Mouse (Mus musculus) layer of hippocampus, adult 9-11 months (tissue): ENCODE measurements at regions not wholly inside any gene's neighbourhood (a gene's known extent, or its start where the extent isn't known, plus 50 kb on each side); places are given as distances from the start of the nearest gene placed in this dataset.
"Not testable (repeated sequence)": the region's sequence is repeated elsewhere in the genome, so short reads cannot be mapped to it uniquely, and the experiment has no call there.

Experiments used
- DNase-seq: peaks from one replicate; pipeline ENCODE4 v3.0.0; 2022

DNA sequence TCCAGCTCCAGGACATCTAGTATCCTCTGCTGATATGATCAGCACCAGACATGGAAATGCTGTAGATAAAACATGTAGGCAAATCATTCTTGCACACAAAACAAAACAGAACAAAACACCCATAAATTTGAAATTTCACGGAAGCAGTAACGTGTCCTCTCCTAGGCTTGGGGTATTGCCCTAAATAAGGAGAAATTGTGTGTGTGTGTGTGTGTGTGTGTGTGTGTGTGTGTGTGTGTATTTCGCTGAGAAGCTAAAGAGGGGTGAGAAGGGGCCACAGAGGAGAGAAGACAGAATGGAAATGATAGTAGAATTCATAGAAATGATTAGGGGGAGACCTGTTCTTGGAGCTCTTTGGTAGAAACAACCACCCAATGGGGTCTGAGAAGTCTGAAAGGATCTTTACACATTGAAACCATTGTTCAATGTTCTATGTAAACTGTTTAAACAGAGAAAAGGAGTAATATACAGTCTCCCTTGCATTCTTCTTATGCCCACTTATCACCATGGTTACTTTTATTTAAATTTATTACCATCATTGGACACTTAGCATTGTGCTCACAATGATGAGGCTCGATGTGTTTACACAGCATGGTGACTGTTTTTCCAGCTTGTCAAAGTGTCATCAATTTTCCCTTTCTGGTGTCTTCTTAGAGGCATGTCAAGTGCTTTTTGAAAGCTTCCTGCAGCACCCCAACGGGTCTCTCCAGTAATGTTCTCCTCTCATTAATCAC lies 317.3 kb upstream of the 4933412E24Rik start:
- DNase-seq, result no peak

DNA sequence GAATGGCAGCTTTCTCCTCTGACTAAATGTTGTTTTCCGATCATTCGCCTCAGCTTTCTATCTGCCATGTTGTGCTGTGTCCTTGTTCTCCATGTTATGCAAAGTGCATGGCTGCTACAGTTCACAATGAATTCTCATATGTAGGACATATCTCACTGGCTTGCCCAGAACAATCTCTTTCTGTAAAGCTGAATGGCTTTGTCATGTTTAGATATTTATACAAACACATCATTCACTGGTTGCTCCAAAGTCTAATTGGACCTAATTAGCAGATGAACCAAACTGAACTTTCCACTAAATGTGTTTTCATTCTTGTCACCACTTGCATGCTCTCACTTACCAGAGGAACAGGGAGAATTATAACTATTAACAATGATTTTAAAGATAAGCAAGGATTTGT lies 301.2 kb upstream of the 4933412E24Rik start:
- DNase-seq, result no peak

DNA sequence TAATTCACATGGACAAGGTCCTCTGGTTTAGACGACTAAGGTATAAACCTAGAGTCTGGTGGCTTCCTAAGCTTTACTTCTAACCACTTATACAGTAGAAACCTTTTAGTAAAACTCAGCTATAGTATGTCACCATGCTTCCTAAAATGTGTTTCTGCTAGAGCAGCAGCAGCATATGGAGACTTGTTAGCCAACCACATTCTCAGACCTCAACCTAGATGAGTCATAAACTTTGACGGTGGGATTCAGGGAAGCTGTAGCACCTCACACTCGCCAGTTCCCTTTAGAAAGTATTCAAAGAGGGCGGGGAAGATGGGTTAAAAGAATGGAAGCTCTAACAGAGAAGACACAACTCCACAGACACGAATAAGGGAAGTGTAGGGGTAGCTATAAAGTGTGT lies 298.8 kb upstream of the 4933412E24Rik start:
- DNase-seq, result no peak

DNA sequence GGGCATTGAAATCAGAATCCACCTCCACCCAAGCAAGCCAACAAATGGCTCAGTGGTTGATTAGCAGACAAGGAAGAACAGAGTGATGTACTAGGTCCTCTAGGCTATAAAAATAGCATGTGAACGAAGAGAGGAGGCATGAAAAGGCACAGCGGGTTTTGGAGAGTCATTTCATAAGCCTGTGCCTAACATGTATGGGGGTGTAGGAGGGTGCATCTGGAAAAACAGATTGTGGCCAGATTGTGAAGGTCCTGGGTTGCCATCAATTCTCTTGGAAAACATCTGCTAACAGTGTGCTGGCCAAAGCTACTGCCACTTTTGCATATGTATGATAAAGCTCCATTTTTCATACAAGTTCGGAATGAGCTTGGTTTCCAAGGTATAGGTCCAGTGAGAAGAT lies 293.5 kb upstream of the 4933412E24Rik start:
- DNase-seq, result peak; percentile 87

DNA sequence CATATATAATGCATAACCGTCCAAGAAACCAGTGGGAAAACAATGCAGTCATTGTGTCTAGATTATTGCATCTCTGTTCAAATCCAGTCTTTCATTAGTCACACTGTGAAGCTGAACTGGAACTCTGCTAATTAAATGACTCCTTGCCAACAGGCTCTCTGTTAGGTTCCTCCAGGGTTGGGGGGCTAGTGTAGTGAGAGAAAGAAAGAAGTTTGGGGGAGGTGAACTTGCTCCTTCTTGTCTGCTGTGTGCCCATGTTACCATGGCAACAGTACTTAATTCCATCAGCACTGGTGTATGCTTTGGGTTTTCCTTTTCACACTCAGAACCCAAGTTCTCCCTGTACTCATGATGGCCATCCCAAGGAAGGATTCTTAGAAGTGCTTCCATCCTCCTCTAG lies 292.6 kb upstream of the 4933412E24Rik start:
- peak; percentile 13 for DNase-seq

DNA sequence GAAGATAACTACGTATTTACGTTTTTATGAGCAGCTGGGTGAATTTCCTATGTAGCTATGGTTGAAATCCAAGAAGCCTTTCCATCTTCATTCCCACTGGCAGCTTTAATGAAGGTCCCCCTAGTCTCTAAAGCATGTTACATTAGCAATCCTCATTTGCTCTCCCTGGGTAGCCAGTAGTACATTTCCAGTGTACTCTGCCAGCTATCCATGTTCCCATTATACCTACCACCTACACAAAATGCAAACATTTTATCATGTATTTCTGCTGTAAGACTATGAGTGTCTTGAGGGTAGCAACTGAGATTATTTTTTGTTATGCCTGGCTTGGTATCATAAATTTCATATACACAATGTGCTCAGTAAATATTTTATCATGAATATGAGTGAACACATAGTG lies 291.7 kb upstream of the 4933412E24Rik start:
- DNase-seq, result no peak

DNA sequence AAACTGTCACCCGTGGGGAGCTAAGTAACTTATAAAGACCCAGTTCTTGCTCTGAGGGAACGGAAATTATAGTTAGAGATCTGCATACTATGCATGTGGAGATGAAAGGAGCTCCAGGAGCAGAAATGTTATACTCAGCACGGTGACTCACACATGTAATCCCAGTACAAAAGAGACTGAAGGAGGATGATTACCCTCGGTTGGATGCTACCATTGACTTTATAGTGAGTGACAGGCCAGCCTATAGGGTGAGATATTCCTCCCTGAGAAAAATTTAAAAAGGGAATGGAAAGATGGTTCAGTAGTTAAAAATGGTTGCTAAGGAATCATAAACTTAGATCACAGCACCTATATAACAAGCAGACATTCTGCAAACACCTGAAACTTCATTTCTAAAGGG lies 287.1 kb upstream of the 4933412E24Rik start:
- no peak for DNase-seq

DNA sequence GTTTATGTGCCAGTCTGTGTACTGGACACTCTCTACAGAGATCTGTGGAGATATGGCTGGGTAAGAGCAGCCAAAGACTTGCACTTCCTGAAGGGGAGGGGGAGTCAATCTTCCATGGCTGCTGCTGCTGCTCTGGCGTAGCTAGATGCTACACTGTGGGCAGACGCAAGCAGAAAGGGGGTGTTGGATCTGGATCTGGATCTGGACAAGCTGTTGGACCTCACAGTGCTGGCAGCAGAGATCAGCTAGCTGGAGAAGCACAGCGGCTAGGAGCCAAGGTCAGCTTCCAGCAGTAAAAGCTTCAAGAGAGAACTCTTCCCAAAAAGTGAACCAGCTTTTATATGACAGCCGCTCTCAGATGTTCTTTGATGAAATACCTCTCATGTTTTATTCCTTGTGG lies 285.5 kb upstream of the 4933412E24Rik start:
- DNase-seq, result no peak

DNA sequence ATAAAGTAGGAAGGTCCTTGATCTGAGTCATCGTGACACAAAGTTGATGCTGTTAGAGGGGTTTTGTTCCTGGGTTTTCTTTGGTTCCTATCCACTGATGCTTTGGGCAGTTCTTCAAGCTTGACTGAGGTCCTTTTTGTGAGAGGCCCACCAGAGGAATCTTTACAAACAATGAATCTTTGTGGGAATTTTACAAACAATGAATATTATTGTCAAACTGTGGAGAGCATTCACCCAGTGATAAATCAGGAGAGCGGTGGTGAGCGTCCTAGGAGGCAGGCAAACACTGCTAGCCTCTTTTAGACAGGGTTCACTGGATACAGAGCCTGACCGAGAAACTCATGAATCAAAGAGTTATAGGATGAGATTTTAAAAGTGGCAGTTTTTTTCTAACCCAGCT lies 268.9 kb upstream of the 4933412E24Rik start:
- DNase-seq, result no peak

DNA sequence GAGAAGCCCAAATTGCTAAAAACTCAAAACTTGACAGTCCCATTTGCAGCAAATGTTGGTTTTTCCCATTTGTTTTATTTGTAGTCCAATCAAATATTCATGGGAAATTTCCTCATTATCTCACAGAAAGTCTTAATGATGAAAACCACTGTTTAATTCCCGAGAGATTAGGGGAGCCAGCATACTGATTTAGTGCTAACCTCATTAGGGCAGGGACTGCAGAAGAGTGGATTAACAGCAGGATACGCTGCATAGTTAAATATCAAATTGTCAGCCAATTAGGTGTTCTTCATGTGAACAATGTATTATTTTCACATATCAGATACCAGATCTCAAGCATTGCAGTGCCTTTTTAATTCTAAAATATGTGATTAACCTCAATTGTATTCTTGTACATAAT lies 264.0 kb upstream of the 4933412E24Rik start:
- DNase-seq, result no peak

DNA sequence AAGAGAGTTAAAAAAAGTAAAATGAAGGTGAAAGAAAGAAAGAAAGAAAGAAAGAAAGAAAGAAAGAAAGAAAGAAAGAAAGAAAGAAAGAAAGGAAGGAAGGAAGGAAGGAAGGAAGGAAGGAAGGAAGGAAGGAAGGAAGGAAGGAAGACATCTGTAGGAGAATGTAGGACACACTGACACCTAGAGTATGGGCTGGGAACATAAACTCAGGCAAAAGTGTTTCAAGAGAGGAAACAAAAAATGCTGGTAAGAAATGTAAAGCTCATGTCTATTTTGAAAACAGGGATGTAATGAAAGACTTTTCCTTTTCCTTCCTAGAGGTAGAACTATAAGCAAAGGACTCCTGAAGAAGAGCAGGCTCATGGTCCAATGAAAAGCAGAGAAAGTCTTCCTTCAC lies 237.2 kb upstream of the 4933412E24Rik start:
- DNase-seq, result not testable (repeated sequence)

DNA sequence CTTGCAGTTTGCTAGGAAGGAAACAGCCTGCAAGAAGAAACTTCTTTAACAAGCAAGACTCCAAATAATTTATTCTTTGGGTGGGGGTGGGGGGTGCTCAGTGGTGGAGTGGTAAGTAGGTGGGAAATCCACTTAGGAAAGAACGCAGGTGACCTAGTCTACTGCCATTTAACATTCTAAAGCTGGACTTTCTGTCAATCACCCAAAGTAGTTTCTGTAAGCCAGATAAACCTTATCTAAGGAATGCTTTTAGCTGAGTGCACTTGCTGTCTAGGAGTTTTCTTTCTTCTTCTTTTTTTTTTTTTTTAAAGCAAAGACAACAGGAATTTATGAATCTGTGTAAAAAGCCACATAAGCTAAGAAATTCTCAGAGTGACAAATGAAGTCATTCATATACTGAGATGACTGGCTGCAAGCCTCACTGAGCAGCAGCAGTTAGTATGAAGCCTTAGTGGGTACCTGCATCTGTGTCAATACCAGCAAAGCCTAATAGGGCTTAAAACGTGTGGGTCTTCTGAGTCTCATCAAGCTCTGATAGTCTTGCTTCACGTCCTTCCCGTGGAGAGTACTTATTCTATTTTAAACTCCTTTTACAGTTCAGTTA lies 210.0 kb upstream of the 4933412E24Rik start:
- no peak for DNase-seq

DNA sequence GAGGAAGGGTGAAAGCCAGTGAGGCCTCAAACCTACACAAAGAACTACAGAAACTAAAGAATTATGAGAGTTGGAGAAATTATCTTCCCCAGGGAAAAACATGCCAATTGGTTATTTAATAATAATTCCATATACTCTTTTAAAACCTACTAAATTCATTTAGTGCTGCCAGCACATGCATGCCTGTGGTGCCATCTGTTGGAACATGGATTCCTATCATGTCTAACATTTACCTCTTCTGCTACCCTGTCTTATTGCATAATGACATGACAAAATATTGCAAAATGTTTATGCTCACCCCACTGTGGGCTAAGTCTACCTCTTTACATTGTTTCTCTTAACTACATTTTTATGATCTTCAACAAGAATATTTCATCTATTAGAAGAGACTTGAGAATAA lies 178.7 kb upstream of the 4933412E24Rik start:
- DNase-seq, result no peak

DNA sequence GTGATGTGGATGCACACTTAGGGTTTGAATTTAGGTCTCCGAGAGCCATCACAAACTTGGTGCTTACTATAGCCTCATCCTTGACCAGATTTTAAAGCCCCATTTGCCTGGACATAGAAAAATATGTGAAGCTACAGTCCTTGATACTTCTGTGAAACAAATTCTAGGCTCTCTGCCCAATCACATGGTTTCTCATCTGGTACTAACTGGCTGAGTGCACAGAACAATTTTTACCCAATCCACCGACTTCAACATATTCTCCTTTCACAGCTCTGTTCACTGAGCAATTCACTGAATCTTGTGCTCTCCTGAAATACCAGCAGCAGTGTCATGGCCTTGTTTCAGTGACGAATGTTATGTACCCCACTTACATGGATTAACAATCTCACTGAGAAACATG lies 176.7 kb upstream of the 4933412E24Rik start:
- DNase-seq, result peak; percentile 8

DNA sequence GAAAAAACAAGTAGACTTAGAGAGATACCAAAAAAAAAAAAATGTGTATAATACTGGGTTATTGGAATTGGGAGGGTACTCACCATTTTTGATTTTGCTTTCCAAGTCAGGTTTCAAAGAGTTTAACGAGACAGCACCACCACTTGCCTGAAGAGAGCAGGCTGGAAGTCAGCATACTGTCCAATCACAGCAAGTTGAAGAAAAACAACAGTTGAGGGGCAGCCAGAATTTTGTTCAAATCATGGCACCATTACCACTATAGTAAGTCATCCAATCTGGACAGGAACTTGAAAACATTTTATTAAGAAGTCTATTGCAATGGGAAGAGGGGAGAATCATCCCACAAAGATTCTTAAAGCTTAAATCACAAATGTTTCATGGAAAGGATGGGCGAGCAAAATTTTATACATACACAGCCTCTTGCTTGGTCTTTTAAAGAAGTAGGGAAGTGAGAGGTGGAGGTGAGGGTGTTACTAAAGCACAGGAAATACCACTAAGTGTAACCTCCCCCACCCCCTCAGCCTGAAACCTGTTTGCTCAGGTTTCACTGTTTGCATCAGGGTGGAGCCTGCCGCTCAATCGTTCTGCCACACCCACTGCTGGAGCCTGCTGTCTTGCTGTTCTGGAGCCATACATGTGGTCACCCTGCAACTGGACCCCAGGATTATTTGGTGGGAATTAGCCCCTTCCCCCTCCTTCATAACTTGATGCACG lies 170.7 kb upstream of the 4933412E24Rik start:
- no peak for DNase-seq

DNA sequence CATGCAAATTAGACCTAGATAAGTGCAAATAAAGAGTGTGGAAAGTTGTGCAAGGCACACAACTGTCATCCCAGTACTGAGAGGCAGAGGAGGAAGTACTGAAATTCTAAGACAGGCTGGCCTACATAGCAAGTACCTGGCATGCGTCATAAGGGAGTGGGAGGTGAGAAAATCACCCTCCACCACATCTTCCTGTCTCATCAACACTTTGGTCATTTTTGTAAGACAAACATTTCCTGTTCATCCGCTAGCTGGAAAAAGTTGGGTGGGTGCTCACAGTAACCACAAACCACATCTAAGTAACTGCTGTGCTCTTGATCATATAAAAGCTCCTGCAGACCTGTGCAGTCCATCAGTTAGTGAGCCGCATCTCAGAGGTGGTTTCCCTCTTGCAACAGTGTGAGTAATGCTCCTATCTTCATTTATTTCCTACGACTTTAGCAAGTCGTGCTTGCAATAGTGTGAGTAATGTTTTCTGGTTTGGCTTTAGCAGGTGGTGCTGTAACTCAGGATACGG lies 125.2 kb upstream of the 4933412E24Rik start:
- no peak for DNase-seq

DNA sequence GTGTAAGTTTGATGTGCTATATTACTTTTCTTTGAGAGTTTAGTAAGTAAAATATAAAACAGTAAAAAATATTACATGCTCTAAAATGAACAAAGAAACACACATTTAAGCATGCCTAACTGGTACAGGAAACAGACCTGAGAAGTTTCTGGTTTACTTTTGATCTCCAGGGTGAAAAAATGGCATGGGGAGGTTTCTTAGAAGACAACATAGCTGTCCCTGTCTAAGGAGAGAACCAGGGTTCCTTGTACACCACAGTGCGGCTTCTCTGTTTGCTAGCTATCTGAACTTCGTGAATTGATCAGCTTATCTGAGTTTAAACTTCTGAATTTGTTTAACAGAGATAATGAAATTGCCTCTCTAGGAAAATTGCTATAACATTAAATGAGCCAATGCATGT lies 120.3 kb upstream of the 4933412E24Rik start:
- DNase-seq, result no peak

DNA sequence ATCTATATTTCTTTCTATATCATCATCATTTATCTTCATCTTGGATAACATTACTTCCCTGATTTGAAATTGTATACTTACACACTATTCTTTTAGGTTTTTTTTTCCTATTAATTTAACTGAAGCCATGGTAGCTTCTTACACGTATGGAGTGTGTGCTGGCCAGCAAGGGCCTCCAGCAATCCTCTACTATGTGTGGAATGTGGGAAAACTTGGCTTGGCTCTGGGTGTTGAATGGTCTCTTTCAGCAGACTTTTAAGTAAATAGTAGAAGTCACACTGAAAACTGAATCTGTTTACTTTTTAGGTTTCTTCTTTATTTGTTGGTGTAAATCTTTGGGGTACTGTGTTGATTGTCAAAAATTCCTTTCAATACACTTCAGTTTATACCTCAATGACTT lies 118.1 kb upstream of the 4933412E24Rik start:
- no peak for DNase-seq

DNA sequence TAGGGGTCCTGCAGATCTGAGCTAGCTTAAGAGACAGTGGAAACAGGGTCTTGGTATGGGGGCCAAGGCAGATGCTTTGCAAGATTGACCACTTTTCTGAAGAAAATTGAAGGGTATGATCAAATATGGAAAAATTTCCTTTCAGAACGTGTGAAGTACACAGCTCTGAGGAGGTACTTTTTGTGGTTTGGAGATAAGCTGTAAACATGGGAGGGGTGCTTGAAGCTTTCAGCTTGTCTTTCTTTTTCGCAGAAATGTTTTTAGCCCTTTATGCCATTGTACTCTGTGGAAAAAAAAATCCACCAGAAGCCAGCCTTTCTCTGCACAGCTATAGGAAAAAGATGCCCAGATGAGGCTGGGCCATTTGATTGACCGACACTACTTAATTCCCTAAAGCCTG lies 116.3 kb upstream of the 4933412E24Rik start:
- no peak for DNase-seq

DNA sequence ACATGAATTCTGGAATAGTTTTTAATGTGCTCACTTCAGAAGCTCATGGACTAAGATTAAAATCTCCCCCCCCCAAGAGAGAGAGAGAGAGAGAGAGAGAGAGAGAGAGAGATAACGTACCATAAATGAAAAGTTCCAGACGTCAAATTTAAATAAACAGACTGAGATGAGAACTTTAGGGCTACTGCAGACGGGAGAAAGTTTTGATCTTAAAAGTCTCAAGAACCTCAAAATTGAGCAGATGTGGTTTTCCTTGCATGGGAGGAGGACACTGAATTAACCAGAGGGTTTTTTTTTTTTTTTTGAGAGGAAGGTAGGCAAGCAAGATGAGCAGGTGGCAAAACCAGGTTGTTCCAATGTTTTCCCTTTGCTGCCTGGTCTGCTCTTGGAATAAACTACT lies 108.0 kb upstream of the 4933412E24Rik start:
- no peak for DNase-seq

DNA sequence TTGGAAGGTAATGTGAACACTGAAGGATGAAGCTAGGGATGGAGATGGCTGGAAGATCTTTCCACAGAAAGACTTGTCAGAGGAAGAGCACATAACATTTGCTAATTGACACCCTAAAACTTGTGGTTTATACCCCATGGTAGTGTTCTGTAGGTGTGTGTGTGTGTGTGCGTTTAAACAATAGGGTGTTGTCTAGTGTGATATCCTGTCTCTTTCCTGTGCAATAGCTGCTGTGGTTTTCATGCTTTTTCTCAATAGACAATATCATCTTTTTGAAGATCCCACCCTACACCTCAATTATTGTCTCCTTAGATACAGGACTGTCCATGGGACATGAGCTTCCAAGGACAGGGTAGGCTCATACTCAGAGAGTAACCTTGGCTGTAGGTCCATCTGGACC lies 103.5 kb upstream of the 4933412E24Rik start:
- no peak for DNase-seq

DNA sequence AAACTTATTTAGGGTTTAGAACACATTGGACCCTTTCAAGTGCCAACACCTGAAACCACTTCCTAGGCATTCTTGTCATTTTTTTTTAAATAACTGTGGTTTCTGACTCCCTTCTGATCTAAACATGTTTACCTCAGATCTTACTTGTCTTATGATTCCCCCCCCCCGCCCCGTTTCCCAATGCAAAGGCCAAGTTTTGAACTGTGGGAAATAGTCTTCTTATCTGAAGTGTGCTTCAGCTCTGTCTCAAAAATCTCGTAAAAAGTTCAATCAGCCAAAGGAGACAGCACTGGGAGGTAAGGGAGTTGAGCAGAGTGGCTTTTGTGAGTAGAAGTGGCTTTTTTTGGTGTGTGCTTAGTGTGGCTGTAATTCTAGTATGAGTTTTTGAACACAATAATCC lies 95.5 kb upstream of the 4933412E24Rik start:
- no peak for DNase-seq

DNA sequence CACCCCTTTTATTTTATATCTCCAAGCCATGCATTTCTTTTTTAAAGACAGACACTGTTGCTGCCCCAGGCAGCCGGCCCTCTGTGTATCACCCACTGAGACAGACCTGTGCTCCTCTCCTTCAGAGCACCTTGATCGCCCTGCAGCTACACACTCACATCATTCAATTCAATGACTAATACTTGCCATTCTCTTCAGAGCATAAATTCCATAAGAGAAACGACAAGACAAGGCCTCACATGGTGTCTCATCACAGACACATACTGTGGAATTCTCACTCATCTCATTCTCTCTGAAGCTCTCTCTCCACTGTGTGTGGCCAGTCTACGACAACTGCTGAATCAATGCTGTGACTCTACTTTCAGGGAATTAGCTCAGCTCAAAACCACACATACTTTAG lies 94.6 kb upstream of the 4933412E24Rik start:
- DNase-seq, result no peak

DNA sequence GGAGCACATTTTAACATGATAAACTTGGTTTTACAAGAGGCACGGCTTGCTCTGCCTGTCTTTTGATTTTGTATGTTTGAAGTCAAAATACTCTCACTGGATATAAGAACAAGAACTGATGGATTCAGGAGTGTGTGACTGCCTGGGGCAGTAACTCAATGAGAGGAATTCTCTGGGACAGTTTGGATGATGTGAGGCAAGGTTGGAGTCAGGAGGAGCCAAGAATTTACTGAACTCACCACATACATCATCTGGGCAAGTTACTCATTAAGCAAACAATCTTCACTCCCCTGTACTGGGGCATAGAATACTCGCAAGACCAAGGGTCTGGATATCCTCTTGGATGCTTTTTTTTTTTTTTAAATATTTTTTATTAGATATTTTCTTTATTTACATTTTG lies 87.7 kb upstream of the 4933412E24Rik start:
- no peak for DNase-seq
